Mouse (Mus musculus): ENCODE results near the gene Spin2c. TPM values are rescaled to one million over a fixed set of nuclear protein-coding genes. Genes with fewer than 3 reads are reported as not detected.

The Spin2c gene
- total RNA-seq (2023): not detected in 2 replicates

GRCm38 (mm10) chrX:153831951-153832561 lies at the start of gene Spin2c:
Gene Spin2c, plus strand, starts transcription at chrX:153832225.

Other genes starting within 250 kb of the Spin2c start
- gene Kctd12b, start 135.8 kb upstream of the Spin2c start, total RNA-seq (2023): 0.73 and 1.0 TPM in 2 replicates
- 9.2 and 10.2 TPM in 2 replicates for gene Nbdy, start 108.6 kb upstream of the Spin2c start, total RNA-seq (2023)
- not detected in 2 replicates for gene Samt1, start 180.4 kb downstream of the Spin2c start, total RNA-seq (2023)
- gene 4921511M17Rik, start 201.6 kb downstream of the Spin2c start, total RNA-seq (2023): not detected in 2 replicates
- gene Gm10057, start 222.8 kb downstream of the Spin2c start, total RNA-seq (2023): not detected in 2 replicates

All from neutrophil, adult 65 days (primary cell).